Mouse (Mus musculus) spleen, adult 2 months (tissue): ENCODE measurements around the gene Ddx5. TPM values are rescaled to one million over a fixed set of nuclear protein-coding genes. Genes with fewer than 3 reads are reported as not detected.
A peak's percentile ranks its signal among the peaks of the same experiment; 100 is the strongest.

Source experiments
- DNase-seq, 2 experiments: peaks; one replicate each; pipeline versions ENCODE4 v3.0.0 to v3.0.0-alpha.2; 2012 to 2021; ENCODE audit warnings: low spot score in 2 of 2, low read depth in 1 of 2
- H3K27ac ChIP-seq: fragments of 200-500 bp; 2 replicates; pipeline ENCODE4 v1.5.1; 2012; ENCODE audit warnings: low read length, inconsistent platforms; ENCODE audit not compliant: insufficient read depth
- H3K27me3 ChIP-seq: fragments of 200-500 bp; 2 replicates; pipeline ENCODE4 v1.6.1; 2012; ENCODE audit warnings: mild to moderate bottlenecking, moderate library complexity, low read length, inconsistent platforms; ENCODE audit not compliant: control insufficient read depth, insufficient read depth
- H3K36me3 ChIP-seq: fragments of 200-500 bp; 2 replicates; pipeline ENCODE4 v1.6.1; 2012; ENCODE audit warnings: mild to moderate bottlenecking, low read length, inconsistent platforms; ENCODE audit not compliant: control insufficient read depth, insufficient read depth
- H3K4me1 ChIP-seq: fragments of 200-500 bp; 2 replicates; pipeline ENCODE4 v1.6.1; 2011; ENCODE audit warnings: inconsistent platforms; ENCODE audit not compliant: control insufficient read depth, insufficient read depth, insufficient read length
- H3K4me3 ChIP-seq: fragments of 200-500 bp; 2 replicates; pipeline ENCODE4 v1.5.1; 2011; ENCODE audit warnings: mild to moderate bottlenecking, inconsistent platforms; ENCODE audit not compliant: insufficient read depth, insufficient read length; ENCODE audit errors: extremely low read depth
- CTCF ChIP-seq: fragments of 200-500 bp; IDR thresholded peaks from 2 replicates; pipeline ENCODE4 v1.5.1; 2011; ENCODE audit warnings: mild to moderate bottlenecking, inconsistent platforms; ENCODE audit not compliant: insufficient read depth, insufficient read length, insufficient replicate concordance; ENCODE audit errors: extremely low read depth
- POLR2A ChIP-seq: fragments of 200-500 bp; IDR thresholded peaks from 2 replicates; pipeline ENCODE4 v1.6.1; 2011; ENCODE audit warnings: low read depth, low read length, inconsistent platforms
- WGBS: fragments of 180-500 bp; shearing (Covaris S2); methylation state at CpG from one replicate; pipeline ENCODE4 v1.1.7; 2018; 5-methylcytosine and 5-hydroxymethylcytosine counted together
- polyA plus RNA-seq: library from polyadenylated mRNA; depleted of rRNA; stranded (reverse); fragments of >200 nt; gene quantifications from 2 replicates; pipeline ENCODE4 v1.2.3, GENCODE M21; 2012

Ddx5 gene
- polyA plus RNA-seq, 1 experiment: 672 TPM

GRCm38 (mm10) chr11:106793846-106794245, 4.9 kb upstream of the Ddx5 start:
- no peak for DNase-seq
- peaks cover 4% of the 10 kb centered on the region for H3K36me3 ChIP-seq
- no peak overlapping the region for H3K4me3 ChIP-seq
- no peaks in the 10 kb centered on the region; the same call in 1 of the 2 replicates for H3K4me1 ChIP-seq
- no peak overlapping the region for H3K27ac ChIP-seq
- H3K27me3 ChIP-seq: no peaks in the 10 kb centered on the region
- no peak for TF ChIP-seq POLR2A
- peak; percentile 10; the same call in 1 of the 2 replicates for TF ChIP-seq CTCF
- 72% methylated on average over 4 of the region's 4 CpGs for WGBS

GRCm38 (mm10) chr11:106789649-106790048, 664 bp upstream of the Ddx5 start:
- no peak for TF ChIP-seq CTCF
- no peak for TF ChIP-seq POLR2A
- no peak for DNase-seq
- Histone ChIP-seq H3K4me3 (peak overlapping the region; percentile 86), H3K36me3 (peaks cover 21% of the 10 kb centered on the region), H3K27ac (peak overlapping the region; percentile 100), H3K27me3 (no peaks in the 10 kb centered on the region), H3K4me1 (no peaks in the 10 kb centered on the region; the same call in 1 of the 2 replicates)
- 0% methylated on average over 6 of the region's 6 CpGs for WGBS

- TF ChIP-seq CTCF: no peak
- TF ChIP-seq POLR2A: peak; percentile 99
- H3K4me1 ChIP-seq: no peaks in the 10 kb centered on the region; the same call in 1 of the 2 replicates
- peak; percentile 95 to 98 for DNase-seq
- no peaks in the 10 kb centered on the region for H3K27me3 ChIP-seq
- H3K4me3 ChIP-seq: peak overlapping the region; percentile 93
- H3K27ac ChIP-seq: peak overlapping the region; percentile 100
- H3K36me3 ChIP-seq: peaks cover 30% of the 10 kb centered on the region
- WGBS: under 1% methylated on average over 76 of the region's 79 CpGs
These were observed 785 bp downstream of the Ddx5 start for GRCm38 (mm10) chr11:106788026-106788774.

GRCm38 (mm10) chr11:106787131-106788025, 1.6 kb downstream of the Ddx5 start:
- peak; percentile 68 to 85 for DNase-seq
- Histone ChIP-seq H3K36me3 (peaks cover 37% of the 10 kb centered on the region), H3K4me1 (no peaks in the 10 kb centered on the region; the same call in 1 of the 2 replicates), H3K4me3 (peak overlapping the region; percentile 93), H3K27ac (peak overlapping the region; percentile 94), H3K27me3 (no peaks in the 10 kb centered on the region)
- no peak for TF ChIP-seq POLR2A
- under 1% methylated on average over 65 of the region's 65 CpGs for WGBS

- WGBS: 58% methylated on average over 1 of the region's 1 CpGs
- no peak for DNase-seq
- H3K27me3 ChIP-seq: no peaks in the 10 kb centered on the region
- peaks cover 45% of the 10 kb centered on the region for H3K36me3 ChIP-seq
- H3K27ac ChIP-seq: no peak overlapping the region
- H3K4me3 ChIP-seq: no peak overlapping the region
- TF ChIP-seq CTCF: no peak
- TF ChIP-seq POLR2A: no peak
- H3K4me1 ChIP-seq: no peaks in the 10 kb centered on the region; the same call in 1 of the 2 replicates
These were observed 3.9 kb downstream of the Ddx5 start for GRCm38 (mm10) chr11:106785043-106785442.

- Histone ChIP-seq H3K27me3 (no peaks in the 10 kb centered on the region), H3K27ac (no peak overlapping the region), H3K4me1 (no peaks in the 10 kb centered on the region; the same call in 1 of the 2 replicates), H3K4me3 (no peak overlapping the region), H3K36me3 (peaks cover 45% of the 10 kb centered on the region)
- TF ChIP-seq POLR2A (no peak), CTCF (no peak)
- no peak for DNase-seq
- WGBS: 67% methylated on average over 2 of the region's 2 CpGs
These were observed 4.5 kb downstream of the Ddx5 start for GRCm38 (mm10) chr11:106784476-106784875.
